24 mouse cellular contexts compared by ENCODE assay signal in the genomic region with DNA sequence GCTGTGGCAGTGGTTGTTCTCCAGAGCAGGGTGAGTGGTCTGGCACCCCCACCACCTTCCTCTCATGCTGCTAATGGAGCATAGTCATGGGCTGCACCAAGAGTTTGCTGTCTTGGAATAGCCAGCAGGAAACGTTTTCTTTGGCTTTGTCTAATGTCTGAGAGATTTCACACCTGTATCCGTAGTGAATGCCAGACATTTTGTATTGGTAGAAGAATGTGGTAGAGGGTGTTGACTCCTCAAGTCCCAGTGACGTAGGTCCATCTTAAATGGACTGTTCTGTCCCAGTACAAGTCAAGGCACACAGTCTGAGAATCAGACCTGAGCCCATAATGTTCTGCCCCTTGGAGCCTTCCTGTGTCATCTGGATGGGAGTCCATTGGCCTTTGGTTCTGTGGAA. TPM values are rescaled to one million over a fixed set of nuclear protein-coding genes. Genes with fewer than 3 reads are reported as not detected.
A peak's percentile ranks its signal among the peaks of the same experiment; 100 is the strongest.
DNase-seq lines count a peak whose midpoint lies in the region; ATAC-seq lines count a peak whose summit lies in the region.
"Had no signal": no experiment of that assay in that cellular context is flagged by ENCODE, and none has a peak within 500 bp of the region (broad histone marks: within the 10 kb centered on the region; RNA-seq: fewer than 3 reads in every experiment).

No protein-coding gene starts in this region.

- WGBS in heart, embryonic 11.5 days (ENCODE audit: insufficient replicate concordance): 73% methylated on average over 3 of the region's 3 CpGs

- H3K27ac ChIP-seq in heart, embryonic 11.5 days (ENCODE audit: low read depth, low read length): no peak overlapping the region
- H3K27ac ChIP-seq: embryonic facial prominence, embryonic 12.5 days; embryonic facial prominence, embryonic 15.5 days; hindbrain, embryonic 12.5 days; hindbrain, embryonic 15.5 days had no signal

- ATAC-seq in heart, embryonic 11.5 days (replicated peaks; ENCODE audit: insufficient number of reproducible peaks, low FRiP score, low TSS enrichment): no peak
- no peak for ATAC-seq in megakaryocyte, adult 5-6 weeks (ENCODE audit: poor library complexity, severe bottlenecking)
- ATAC-seq: forebrain, embryonic 14.5 days; forebrain, postnatal 0 days; intestine, postnatal 0 days; Patski had no signal

- H3K9ac ChIP-seq in heart, embryonic 11.5 days (ENCODE audit: low read depth, low read length): no peak overlapping the region
- H3K9ac ChIP-seq: embryonic facial prominence, embryonic 12.5 days; embryonic facial prominence, embryonic 15.5 days; forebrain, postnatal 0 days; hindbrain, embryonic 12.5 days; hindbrain, embryonic 15.5 days had no signal

- peaks cover 6% of the 10 kb centered on the region for H3K4me1 ChIP-seq in heart, embryonic 11.5 days (ENCODE audit: control insufficient read depth, insufficient read depth, low read length)
- H3K4me1 ChIP-seq in megakaryocyte, embryonic 14.5 days: peaks cover 80% of the 10 kb centered on the region

- H3K9me3 ChIP-seq in heart, embryonic 11.5 days (replicated peaks; ENCODE audit: control insufficient read depth, low read length): no peaks in the 10 kb centered on the region
- no peaks in the 10 kb centered on the region for H3K9me3 ChIP-seq in megakaryocyte, embryonic 14.5 days
- H3K9me3 ChIP-seq: embryonic facial prominence, embryonic 12.5 days; embryonic facial prominence, embryonic 15.5 days; G1E; hindbrain, embryonic 12.5 days; hindbrain, embryonic 15.5 days had no signal

- no peak overlapping the region for H3K4me2 ChIP-seq in heart, embryonic 11.5 days
- H3K4me2 ChIP-seq: embryonic facial prominence, embryonic 12.5 days; embryonic facial prominence, embryonic 15.5 days; hindbrain, embryonic 12.5 days; hindbrain, embryonic 15.5 days had no signal

- no peak overlapping the region for H3K4me3 ChIP-seq in heart, embryonic 11.5 days (ENCODE audit: low read depth, low read length)
- H3K4me3 ChIP-seq in megakaryocyte, embryonic 14.5 days (replicated peaks): peak overlapping the region; percentile 33
- H3K4me3 ChIP-seq: embryonic facial prominence, embryonic 12.5 days; embryonic facial prominence, embryonic 15.5 days; hindbrain, embryonic 12.5 days; hindbrain, embryonic 15.5 days had no signal

- no peaks in the 10 kb centered on the region for H3K27me3 ChIP-seq in heart, embryonic 11.5 days (ENCODE audit: control insufficient read depth, insufficient read depth, low read length)
- no peaks in the 10 kb centered on the region for H3K27me3 ChIP-seq in megakaryocyte, embryonic 14.5 days (replicated peaks)
- H3K27me3 ChIP-seq: CH12.LX; embryonic facial prominence, embryonic 12.5 days; embryonic facial prominence, embryonic 15.5 days; hindbrain, embryonic 12.5 days; hindbrain, embryonic 15.5 days; Patski had no signal

- DNase-seq in heart, adult 11 months: peak; percentile 95
- DNase-seq in heart, postnatal 4 days: no peak
- DNase-seq in heart, adult 9 months (ENCODE audit: low spot score in 2 of 2): peak; percentile 28 to 70
- DNase-seq: adrenal gland, postnatal 10 days; adrenal gland, postnatal 36 days; B cell, adult 2 months; cerebellum, adult 11 months; cerebellum, adult 2 months; cerebellum, adult 9-11 months; cerebellum, postnatal 25 days; forebrain, postnatal 0 days; kidney, adult 2 months had no signal

- no peaks in the 10 kb centered on the region for H3K36me3 ChIP-seq in heart, embryonic 11.5 days (ENCODE audit: control insufficient read depth, insufficient read depth, low read length)
- peaks cover 23% of the 10 kb centered on the region for H3K36me3 ChIP-seq in megakaryocyte, embryonic 14.5 days (replicated peaks; ENCODE audit: low read length)
- H3K36me3 ChIP-seq: embryonic facial prominence, embryonic 12.5 days; embryonic facial prominence, embryonic 15.5 days; hindbrain, embryonic 12.5 days; hindbrain, embryonic 15.5 days had no signal

RNA-seq across cellular contexts. Expression of a gene that starts 39.2 kb away (rescaled TPM):
- 10 to 100 TPM; 40.5 to 41.6 TPM for total RNA-seq in heart, postnatal 4 days (2021)
- 7.4 and 8.2 TPM in 2 replicates for polyA plus RNA-seq in heart, embryonic 11.5 days (2014; fragmentation: Nextera tagmentation; extraction: Ambion mirVana)
- 13.3 and 27.6 TPM in 2 replicates for polyA plus RNA-seq in megakaryocyte, embryonic 14.5 days (2012; ENCODE audit: insufficient read depth, low replicate concordance)
- 23.0 and 28.1 TPM in 2 replicates for total RNA-seq in megakaryocyte, adult 5-6 weeks (2015)
- 15.2 and 19.0 TPM in 2 replicates for total RNA-seq in megakaryocyte, adult 5-6 weeks (2017)
